23 mouse cellular contexts compared by ENCODE assay signal in the genomic region with DNA sequence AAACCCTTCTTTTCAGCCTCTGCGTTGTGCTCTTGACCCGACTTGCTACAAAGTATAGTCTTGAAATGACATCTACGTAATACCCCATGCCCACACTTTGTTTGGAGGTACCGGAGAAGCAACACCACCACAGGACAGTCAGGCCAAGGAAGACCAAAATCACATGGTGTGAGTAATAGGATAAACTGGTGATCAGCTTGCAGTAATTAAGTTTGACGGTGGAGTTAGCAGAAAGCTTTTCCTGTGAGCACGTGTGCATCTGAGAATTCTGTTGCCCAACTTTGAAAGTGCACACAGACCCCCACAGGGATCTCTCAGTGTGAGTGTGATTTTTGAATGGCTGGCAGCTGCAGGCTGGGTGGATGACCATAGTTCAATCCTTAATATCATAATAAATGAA.
"Had no signal": no experiment of that assay in that cellular context is flagged by ENCODE, and none has a peak within 500 bp of the region (broad histone marks: within the 10 kb centered on the region; RNA-seq: fewer than 3 reads in every experiment).

No protein-coding gene starts in this region.

- H3K36me3 ChIP-seq: heart, embryonic 10.5 days; heart, embryonic 12.5 days; hindbrain, embryonic 10.5 days; hindbrain, embryonic 12.5 days; hindbrain, embryonic 15.5 days; limb, embryonic 10.5 days; limb, embryonic 12.5 days; liver, embryonic 13.5 days had no signal

- H3K9ac ChIP-seq: heart, embryonic 12.5 days; hindbrain, embryonic 12.5 days; hindbrain, embryonic 15.5 days; limb, embryonic 12.5 days; liver, embryonic 13.5 days had no signal

- H3K4me2 ChIP-seq: heart, embryonic 12.5 days; hindbrain, embryonic 12.5 days; hindbrain, embryonic 15.5 days; limb, embryonic 12.5 days; liver, embryonic 11.5 days; liver, embryonic 13.5 days had no signal

- H3K4me1 ChIP-seq: liver, embryonic 13.5 days had no signal

- H3K27ac ChIP-seq: gastrocnemius, adult 2 months; heart, embryonic 10.5 days; hindbrain, embryonic 10.5 days; hindbrain, embryonic 12.5 days; hindbrain, embryonic 15.5 days; hindbrain, postnatal 0 days; kidney, postnatal 0 days; left cerebral cortex, adult 2 months; limb, embryonic 10.5 days; limb, embryonic 12.5 days; liver, embryonic 13.5 days had no signal

- H3K27me3 ChIP-seq: heart, embryonic 12.5 days; hindbrain, embryonic 12.5 days; hindbrain, embryonic 15.5 days; limb, embryonic 12.5 days; liver, embryonic 13.5 days had no signal

- H3K9me3 ChIP-seq: heart, embryonic 10.5 days; heart, embryonic 12.5 days; hindbrain, embryonic 10.5 days; hindbrain, embryonic 12.5 days; hindbrain, embryonic 15.5 days; limb, embryonic 10.5 days; limb, embryonic 12.5 days; liver, embryonic 13.5 days had no signal

- ATAC-seq: hindbrain, postnatal 0 days had no signal

- H3K4me3 ChIP-seq: gastrocnemius, adult 2 months; heart, embryonic 10.5 days; heart, embryonic 12.5 days; hindbrain, embryonic 10.5 days; hindbrain, embryonic 12.5 days; hindbrain, embryonic 15.5 days; left cerebral cortex, adult 2 months; limb, embryonic 10.5 days; limb, embryonic 12.5 days; liver, embryonic 13.5 days had no signal

- DNase-seq: gastrocnemius, adult 2 months; gastrocnemius, postnatal 10 days; gastrocnemius, postnatal 25 days; heart, adult 18-20 months; heart, postnatal 10 days; heart, postnatal 4 days; kidney, adult 18-20 months; kidney, adult 8-10 months; kidney, postnatal 14 days; kidney, postnatal 36 days; liver; liver, embryonic 13.5 days had no signal
